Mouse (Mus musculus) MEL (cell line): ENCODE results near the gene Tecta. TPM values are rescaled to one million over a fixed set of nuclear protein-coding genes. Genes with fewer than 3 reads are reported as not detected.

Experiments used
- DNase-seq: peaks from one replicate; pipeline ENCODE4 v3.0.0; 2011; ENCODE audit warnings: low read depth, low spot score
- H3K27ac ChIP-seq: 2 replicates; pipeline ENCODE4 v1.5.1; 2012; ENCODE audit warnings: low read depth, mild to moderate bottlenecking, control low read depth, low read length, moderate library complexity; ENCODE audit not compliant: control insufficient read depth
- H3K27me3 ChIP-seq, 2 experiments: fragments of 150-350 bp in 1 of 2; sonication (generic) in 1 of 2; 2 replicates each; pipeline ENCODE4 v1.6.1; 2012; ENCODE audit warnings: low read length in 2 of 2, mild to moderate bottlenecking in 2 of 2, improper control_type of control experiment in 1 of 2, moderate library complexity in 1 of 2; ENCODE audit not compliant: insufficient read depth in 2 of 2, control insufficient read depth in 1 of 2
- H3K36me3 ChIP-seq, 2 experiments: 2 replicates each; pipeline ENCODE4 v1.6.1; 2012 to 2014; ENCODE audit warnings: low read length in 2 of 2, improper control_type of control experiment in 1 of 2, inconsistent platforms in 1 of 2, mild to moderate bottlenecking in 1 of 2; ENCODE audit not compliant: insufficient read depth in 2 of 2, control insufficient read depth in 1 of 2
- H3K4me1 ChIP-seq, 2 experiments: fragments of 150-350 bp in 1 of 2; sonication (generic) in 1 of 2; 2 replicates each; pipeline ENCODE4 v1.6.1; 2012; ENCODE audit warnings: low read length in 2 of 2, improper control_type of control experiment in 1 of 2, mild to moderate bottlenecking in 1 of 2; ENCODE audit not compliant: insufficient read depth in 2 of 2, control insufficient read depth in 1 of 2
- H3K4me3 ChIP-seq, 2 experiments: fragments of 150-350 bp in 1 of 2; sonication (generic) in 1 of 2; 2 replicates each; pipeline ENCODE4 v1.5.1; 2012; ENCODE audit warnings: low read depth in 2 of 2, low read length in 2 of 2, mild to moderate bottlenecking in 2 of 2, moderate library complexity in 2 of 2, control low read depth in 1 of 2, improper control_type of control experiment in 1 of 2; ENCODE audit not compliant: control insufficient read depth in 1 of 2, insufficient read depth in 1 of 2
- H3K79me2 ChIP-seq: 2 replicates; pipeline ENCODE4 v1.6.1; 2012; ENCODE audit warnings: mild to moderate bottlenecking, low read length, moderate library complexity; ENCODE audit not compliant: control insufficient read depth, poor library complexity, insufficient read depth
- H3K9ac ChIP-seq: 2 replicates; pipeline ENCODE4 v1.6.1; 2012; ENCODE audit warnings: low read depth, mild to moderate bottlenecking, control low read depth, low read length, moderate library complexity; ENCODE audit not compliant: control insufficient read depth, poor library complexity, severe bottlenecking
- H3K9me3 ChIP-seq: fragments of 150-350 bp; sonication (generic); replicated peaks from 2 replicates; pipeline ENCODE4 v1.6.1; 2012; ENCODE audit warnings: mild to moderate bottlenecking, low read length, improper control_type of control experiment, moderate library complexity; ENCODE audit not compliant: insufficient read depth
- E2F4 ChIP-seq: IDR thresholded peaks from 2 replicates; pipeline ENCODE4 v1.6.1; 2011; ENCODE audit warnings: low read depth, low read length, improper control_type of control experiment, borderline replicate concordance
- EP300 ChIP-seq, 2 experiments: IDR thresholded peaks; 2 replicates each; pipeline ENCODE4 v1.6.1; 2011; ENCODE audit warnings: improper control_type of control experiment in 2 of 2, low read length in 2 of 2, low read depth in 1 of 2, mild to moderate bottlenecking in 1 of 2
- GATA1 ChIP-seq: IDR thresholded peaks from 2 replicates; pipeline ENCODE4 v1.6.1; 2011; ENCODE audit warnings: low read depth, low read length, improper control_type of control experiment
- HCFC1 ChIP-seq: IDR thresholded peaks from 2 replicates; pipeline ENCODE4 v1.6.1; 2012; ENCODE audit warnings: low read depth, mild to moderate bottlenecking, inconsistent platforms, low read length, improper control_type of control experiment, moderate library complexity
- MAX ChIP-seq: IDR thresholded peaks from 2 replicates; pipeline ENCODE4 v1.6.1; 2011; ENCODE audit warnings: low read length, improper control_type of control experiment
- MYB ChIP-seq: IDR thresholded peaks from 2 replicates; pipeline ENCODE4 v1.6.1; 2011; ENCODE audit warnings: mild to moderate bottlenecking, low read depth, low read length, improper control_type of control experiment
- POLR2A ChIP-seq, 2 experiments: IDR thresholded peaks; 2 replicates each; pipeline ENCODE4 v1.6.1; 2011 to 2012; ENCODE audit warnings: low read length in 2 of 2, mild to moderate bottlenecking in 2 of 2, control low read depth in 1 of 2, improper control_type of control experiment in 1 of 2, low read depth in 1 of 2, moderate library complexity in 1 of 2; ENCODE audit not compliant: control insufficient read depth in 1 of 2, insufficient read depth in 1 of 2, poor library complexity in 1 of 2
- POLR2AphosphoS5 ChIP-seq: IDR thresholded peaks from 2 replicates; pipeline ENCODE4 v1.6.1; 2012; ENCODE audit warnings: low read depth, borderline replicate concordance, mild to moderate bottlenecking, inconsistent platforms, low read length, moderate library complexity, mixed read lengths
- SIN3A ChIP-seq: IDR thresholded peaks from 2 replicates; pipeline ENCODE4 v1.6.1; 2012; ENCODE audit warnings: low read length, improper control_type of control experiment, inconsistent platforms
- TAL1 ChIP-seq: IDR thresholded peaks from 2 replicates; pipeline ENCODE4 v1.6.1; 2012; ENCODE audit warnings: mild to moderate bottlenecking, inconsistent platforms, low read length, moderate library complexity, mixed read lengths
- UBTF ChIP-seq: IDR thresholded peaks from 2 replicates; pipeline ENCODE4 v1.6.1; 2012; ENCODE audit warnings: low read depth, mild to moderate bottlenecking, inconsistent platforms, low read length, improper control_type of control experiment, moderate library complexity, borderline replicate concordance; ENCODE audit not compliant: insufficient read depth
- ZC3H11A ChIP-seq: IDR thresholded peaks from 2 replicates; pipeline ENCODE4 v1.6.1; 2012; ENCODE audit warnings: low read depth, mild to moderate bottlenecking, inconsistent platforms, low read length, improper control_type of control experiment
- polyA plus RNA-seq, 2 experiments: library from polyadenylated mRNA; stranded (reverse) in 1 of 2; unstranded in 1 of 2; fragments of >175 nt in 1 of 2; fragments of >200 nt in 1 of 2; gene quantifications; 2 replicates each; pipeline versions ENCODE4 v1.2.1 to v1.2.4; 2012; ENCODE audit warnings: low replicate concordance in 2 of 2, low read depth in 1 of 2; ENCODE audit not compliant: insufficient read length in 2 of 2, insufficient read depth in 1 of 2, missing spikeins in 1 of 2
- total RNA-seq: library from RNA; depleted of rRNA; stranded (reverse); fragments of 300-350 nt; gene quantifications from 2 replicates; pipeline ENCODE4 v1.2.3, GENCODE M21; 2012

Gene Tecta
- total and polyA plus RNA-seq, 3 experiments, result not detected

DNA sequence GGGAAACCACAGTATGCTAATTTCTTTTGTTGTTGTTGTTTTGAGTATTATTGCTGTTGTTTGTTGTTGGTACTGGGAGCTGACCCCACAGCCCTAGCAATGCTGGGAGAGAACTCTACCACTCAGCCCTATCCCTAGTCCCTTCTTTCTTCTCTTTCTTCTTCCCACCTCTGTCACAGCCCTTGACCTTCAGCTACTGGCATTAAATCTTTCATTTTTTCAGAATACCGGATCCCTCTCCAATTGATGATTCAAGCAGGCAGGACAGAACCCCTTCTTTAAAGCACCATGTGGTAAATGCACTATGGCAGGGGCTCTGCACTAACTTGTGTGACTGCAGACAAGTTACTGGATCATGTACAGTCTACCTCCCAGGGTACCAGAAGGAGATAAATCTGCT lies 63.2 kb downstream of the Tecta start:
- Histone ChIP-seq H3K9me3 (no peaks in the 10 kb centered on the region), H3K36me3 (no peaks in the 10 kb centered on the region), H3K4me3 (no peak overlapping the region), H3K4me1 (no peaks in the 10 kb centered on the region), H3K27me3 (no peaks in the 10 kb centered on the region), H3K79me2 (no peaks in the 10 kb centered on the region), H3K27ac (no peak overlapping the region), H3K9ac (no peak overlapping the region)
- TF ChIP-seq MAX (no peak), ZC3H11A (no peak), TAL1 (no peak), UBTF (no peak), E2F4 (no peak), POLR2AphosphoS5 (no peak)
- no peak for DNase-seq

DNA sequence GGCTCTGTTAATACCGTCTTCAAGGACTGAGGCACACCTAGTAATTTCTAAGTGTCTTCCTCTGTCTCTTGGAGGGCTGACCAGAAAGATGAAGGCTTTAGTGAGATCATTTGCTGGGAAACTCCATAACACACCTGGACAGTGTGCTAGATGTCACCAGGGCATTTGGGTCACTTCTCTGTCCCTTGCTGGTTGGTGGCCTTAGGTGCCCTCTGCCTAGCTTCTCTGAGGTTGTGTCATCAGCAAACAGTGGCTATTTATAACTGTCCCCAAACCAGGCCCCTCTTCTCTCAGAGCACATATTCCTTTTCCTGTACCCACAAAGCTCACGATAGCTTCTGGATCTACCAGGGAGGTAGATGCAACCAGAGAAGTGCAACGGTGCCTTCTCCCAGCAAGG lies 64.8 kb downstream of the Tecta start:
- no peaks in the 10 kb centered on the region for H3K79me2 ChIP-seq
- no peaks in the 10 kb centered on the region for H3K9me3 ChIP-seq
- H3K27me3 ChIP-seq, result no peaks in the 10 kb centered on the region; a peak in 1 of 4 replicates
- H3K36me3 ChIP-seq, result no peaks in the 10 kb centered on the region
- TF ChIP-seq GATA1, result no peak
- TF ChIP-seq UBTF, result no peak
- TF ChIP-seq POLR2A (IDR thresholded peaks at IDR 0.05; ENCODE audit: control insufficient read depth in 1 of 2, insufficient read depth in 1 of 2, low read depth in 1 of 2, low read length in 2 of 2, poor library complexity in 1 of 2), result no peak
- TF ChIP-seq SIN3A, result no peak
- no peak for TF ChIP-seq EP300 (IDR thresholded peaks at IDR 0.05; ENCODE audit: low read depth in 1 of 2, low read length in 2 of 2)
- TF ChIP-seq, all 39 proteins: peak for 0
- H3K4me1 ChIP-seq, result no peaks in the 10 kb centered on the region
- no peak for DNase-seq
- no peak overlapping the region for H3K27ac ChIP-seq
- H3K4me3 ChIP-seq, result no peak overlapping the region
- H3K9ac ChIP-seq, result no peak overlapping the region

DNA sequence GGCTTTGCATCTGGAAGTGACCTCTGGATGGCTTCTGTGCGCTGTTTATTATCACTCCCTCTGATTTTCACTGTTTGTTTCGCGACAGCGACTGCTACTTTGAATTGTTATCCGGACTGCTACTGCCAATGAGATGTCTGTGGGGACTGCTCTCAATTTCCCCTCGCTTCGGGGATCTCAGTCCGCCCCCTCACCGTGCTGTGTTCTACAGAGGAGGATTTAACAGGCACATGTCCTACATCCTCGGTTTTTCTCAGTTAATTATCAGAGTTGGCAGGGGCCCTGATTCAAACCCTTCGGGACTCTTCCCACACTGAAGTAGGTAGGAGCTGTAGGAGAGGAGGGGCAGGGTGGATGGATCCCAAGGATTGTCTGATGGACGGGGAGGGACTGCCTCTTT lies 67.0 kb downstream of the Tecta start:
- TF ChIP-seq UBTF, result no peak
- TF ChIP-seq MYB, result no peak
- no peak for TF ChIP-seq POLR2AphosphoS5
- no peak for TF ChIP-seq HCFC1
- H3K27me3 ChIP-seq, result no peaks in the 10 kb centered on the region; a peak in 1 of 4 replicates
- no peak overlapping the region for H3K27ac ChIP-seq
- no peaks in the 10 kb centered on the region for H3K4me1 ChIP-seq
- no peak for DNase-seq
- H3K79me2 ChIP-seq, result no peaks in the 10 kb centered on the region
- H3K9ac ChIP-seq, result no peak overlapping the region
- H3K9me3 ChIP-seq, result no peaks in the 10 kb centered on the region
- H3K36me3 ChIP-seq, result no peaks in the 10 kb centered on the region
- no peak overlapping the region for H3K4me3 ChIP-seq
